Mouse (Mus musculus) forebrain, embryonic 10.5 days (tissue): ENCODE measurements around the gene Lmf2. TPM values are rescaled to one million over a fixed set of nuclear protein-coding genes. Genes with fewer than 3 reads are reported as not detected.

Source experiments
- DNase-seq: peaks from one replicate; pipeline ENCODE4 v3.0.0-alpha.2; 2017; ENCODE audit warnings: low spot score; ENCODE audit errors: extremely low spot score
- H3K27ac ChIP-seq: fragments of 300-500 bp; sonication (generic); 2 replicates; pipeline ENCODE4 v1.5.1; 2016; ENCODE audit warnings: mild to moderate bottlenecking
- H3K27me3 ChIP-seq: fragments of 300-500 bp; sonication (generic); 2 replicates; pipeline ENCODE4 v1.6.1; 2016; ENCODE audit warnings: mild to moderate bottlenecking; ENCODE audit not compliant: poor library complexity, severe bottlenecking
- H3K36me3 ChIP-seq: fragments of 300-500 bp; sonication (generic); replicated peaks from 2 replicates; pipeline ENCODE4 v1.6.1; 2016; ENCODE audit warnings: mild to moderate bottlenecking, moderate library complexity
- H3K4me1 ChIP-seq: fragments of 300-500 bp; sonication (generic); 2 replicates; pipeline ENCODE4 v1.6.1; 2016
- H3K4me3 ChIP-seq: fragments of 300-500 bp; sonication (generic); 2 replicates; pipeline ENCODE4 v1.5.1; 2016; ENCODE audit warnings: mild to moderate bottlenecking, moderate library complexity
- H3K9me3 ChIP-seq: fragments of 300-500 bp; sonication (generic); 2 replicates; pipeline ENCODE4 v1.6.1; 2016; ENCODE audit warnings: mild to moderate bottlenecking, moderate library complexity
- WGBS: fragments of 180-500 bp; shearing (Covaris S2); methylation state at CpG from one replicate; pipeline ENCODE4 v1.1.7; 2016; 5-methylcytosine and 5-hydroxymethylcytosine counted together
- microRNA-seq: library from miRNA; unstranded; fragments of <30 nt; microRNA quantifications from one replicate; pipeline ENCODE4, GENCODE M21; 2017
- polyA plus RNA-seq: library from polyadenylated mRNA; unstranded; fragments of >200 nt; fragmentation: Nextera tagmentation; extraction: Ambion mirVana; gene quantifications from 2 replicates; pipeline ENCODE4 v1.2.1, GENCODE M21; 2016

Lmf2 gene
- polyA plus RNA-seq, 1 experiment from 2014 or later, result 48.6 TPM

- Histone ChIP-seq H3K4me1 (peaks cover 13% of the 10 kb centered on the region), H3K4me3 (no peak overlapping the region), H3K9me3 (no peaks in the 10 kb centered on the region), H3K27ac (no peak overlapping the region), H3K27me3 (no peaks in the 10 kb centered on the region), H3K36me3 (peaks cover 44% of the 10 kb centered on the region)
- 86% methylated on average over 7 of the region's 7 CpGs for WGBS
- DNase-seq, result no peak
Measured at GRCm38 (mm10) chr15:89308406-89309139, 46.9 kb downstream of the Lmf2 start.

DNA sequence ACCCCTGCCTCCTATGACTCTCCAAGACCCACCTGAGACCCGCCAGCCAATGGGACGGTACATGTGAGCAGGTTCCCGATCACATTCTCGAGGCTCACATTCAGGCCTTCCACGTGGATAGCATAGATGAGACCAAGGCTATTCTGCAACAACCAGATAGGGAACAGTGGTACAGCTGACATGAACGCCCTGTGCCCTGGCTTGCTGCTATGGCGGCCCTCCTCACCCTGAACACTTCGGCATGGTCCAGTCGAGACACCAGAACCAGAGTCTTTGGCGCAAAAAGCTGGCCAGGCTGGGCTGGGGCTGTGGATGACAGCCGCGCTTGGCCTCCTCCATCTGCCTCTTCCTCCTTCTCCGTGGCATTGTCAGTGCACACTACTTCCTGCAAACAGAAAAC is 48.0 kb downstream of the Lmf2 start:
- peaks cover 1% of the 10 kb centered on the region for H3K4me1 ChIP-seq
- WGBS, result 91% methylated on average over 13 of the region's 13 CpGs
- DNase-seq, result no peak

GRCm38 (mm10) chr15:89305966-89306365 is 49.5 kb downstream of the Lmf2 start:
- DNase-seq, result no peak
- no peak overlapping the region for H3K4me3 ChIP-seq
- H3K9me3 ChIP-seq, result no peaks in the 10 kb centered on the region
- H3K27ac ChIP-seq, result no peak overlapping the region
- no peaks in the 10 kb centered on the region for H3K27me3 ChIP-seq
- peaks cover 70% of the 10 kb centered on the region for H3K36me3 ChIP-seq
- no peaks in the 10 kb centered on the region for H3K4me1 ChIP-seq
- 72% methylated on average over 1 of the region's 1 CpGs for WGBS

More for the DNA sequence above, 48.0 kb downstream of the Lmf2 start:
- no peaks in the 10 kb centered on the region for H3K9me3 ChIP-seq
- no peak overlapping the region for H3K4me3 ChIP-seq
- no peak overlapping the region for H3K27ac ChIP-seq
- H3K36me3 ChIP-seq, result peaks cover 56% of the 10 kb centered on the region
- H3K27me3 ChIP-seq, result no peaks in the 10 kb centered on the region

Small RNA genes within 50 kb of the gene (microRNA-seq; reads per million reads assigned to microRNA genes)
- not detected for gene Mir6959

Other genes with a start within 250 kb of the Lmf2 start
- 25.7 and 26.5 TPM in 2 replicates for gene Tubgcp6, start 232.5 kb downstream of the Lmf2 start, polyA plus RNA-seq
- gene Hdac10, start 227.0 kb downstream of the Lmf2 start, polyA plus RNA-seq, result 15.0 and 16.5 TPM in 2 replicates
- gene Mapk12, start 215.0 kb downstream of the Lmf2 start, polyA plus RNA-seq, result 34.9 and 38.4 TPM in 2 replicates
- 35.7 and 36.3 TPM in 2 replicates for gene Mapk11, start 206.0 kb downstream of the Lmf2 start, polyA plus RNA-seq
- 144 and 155 TPM in 2 replicates for gene Plxnb2, start 174.9 kb downstream of the Lmf2 start, polyA plus RNA-seq
- 26.4 and 27.7 TPM in 2 replicates for gene Dennd6b, start 159.2 kb downstream of the Lmf2 start, polyA plus RNA-seq
- gene Ppp6r2, start 144.1 kb downstream of the Lmf2 start, polyA plus RNA-seq, result 24.2 and 28.8 TPM in 2 replicates
- gene Sbf1, start 40.3 kb downstream of the Lmf2 start, polyA plus RNA-seq, result 80.7 and 84.9 TPM in 2 replicates
- gene Adm2, start 32.9 kb downstream of the Lmf2 start, polyA plus RNA-seq, result 0.17 and 0.23 TPM in 2 replicates
- gene Miox, start 21.3 kb downstream of the Lmf2 start, polyA plus RNA-seq, result not detected in 2 replicates
- gene Ncaph2, start 60 bp upstream of the Lmf2 start, polyA plus RNA-seq, result 202 and 208 TPM in 2 replicates
- 6.6 and 7.2 TPM in 2 replicates for gene Sco2, start 18.2 kb upstream of the Lmf2 start, polyA plus RNA-seq
- 1.2 and 1.4 TPM in 2 replicates for gene Tymp, start 21.4 kb upstream of the Lmf2 start, polyA plus RNA-seq
- gene Odf3b, start 23.6 kb upstream of the Lmf2 start, polyA plus RNA-seq, result 0.38 and 0.46 TPM in 2 replicates
- gene Klhdc7b, start 29.3 kb upstream of the Lmf2 start, polyA plus RNA-seq, result 0.04 TPM in 1 of 2 replicates, not detected in the other
- not detected in 2 replicates for gene Syce3, start 54.8 kb upstream of the Lmf2 start, polyA plus RNA-seq
- gene Cpt1b, start 70.2 kb upstream of the Lmf2 start, polyA plus RNA-seq, result 0.67 and 0.80 TPM in 2 replicates
- 3.9 and 4.3 TPM in 2 replicates for gene C730034F03Rik, start 73.9 kb upstream of the Lmf2 start, polyA plus RNA-seq
- not detected in 2 replicates for gene Gm44502, start 74.0 kb upstream of the Lmf2 start, polyA plus RNA-seq
- gene Chkb, start 74.2 kb upstream of the Lmf2 start, polyA plus RNA-seq, result 44.0 and 45.1 TPM in 2 replicates
- gene Mapk8ip2, start 98.3 kb upstream of the Lmf2 start, polyA plus RNA-seq, result 21.2 and 22.4 TPM in 2 replicates
- 10.7 and 11.4 TPM in 2 replicates for gene Arsa, start 121.8 kb upstream of the Lmf2 start, polyA plus RNA-seq
- 2.2 and 3.0 TPM in 2 replicates for gene Shank3, start 144.0 kb upstream of the Lmf2 start, polyA plus RNA-seq
- gene Acr, start 212.7 kb upstream of the Lmf2 start, polyA plus RNA-seq, result 0.27 TPM in 1 of 2 replicates, not detected in the other
- 73.0 and 78.6 TPM in 2 replicates for gene Rabl2, start 236.3 kb upstream of the Lmf2 start, polyA plus RNA-seq